Comparison of ENCODE assay signal across 8 mouse cellular contexts in genomic region chr13:54789561-54790397, GRCm38 (mm10). TPM values are rescaled to one million over a fixed set of nuclear protein-coding genes. Genes with fewer than 3 reads are reported as not detected.
DNase-seq lines count a peak whose midpoint lies in the region; ATAC-seq lines count a peak whose summit lies in the region.

No protein-coding gene starts in this region.

- H3K4me1 ChIP-seq in forebrain, embryonic 12.5 days, result peaks cover 22% of the 10 kb centered on the region
- peaks cover 20% of the 10 kb centered on the region for H3K4me1 ChIP-seq in megakaryocyte, embryonic 14.5 days

- H3K4me2 ChIP-seq in forebrain, embryonic 12.5 days, result peak overlapping the region; percentile 96

- peak overlapping the region; percentile 42; the same call in 1 of the 2 replicates for H3K27ac ChIP-seq in forebrain, embryonic 12.5 days

- H3K27me3 ChIP-seq in forebrain, embryonic 12.5 days, result peaks cover 47% of the 10 kb centered on the region
- peaks cover 70% of the 10 kb centered on the region for H3K27me3 ChIP-seq in megakaryocyte, embryonic 14.5 days (replicated peaks)

- no peaks in the 10 kb centered on the region for H3K9me3 ChIP-seq in forebrain, embryonic 12.5 days
- H3K9me3 ChIP-seq in megakaryocyte, embryonic 14.5 days, result peaks cover 14% of the 10 kb centered on the region

- intact Hi-C loops in left cerebral cortex, postnatal 14 days (cut with DNase I), result loop anchor here (10.0 kb wide), 1 partner anchor 525 kb away; no protein-coding TSS in a partner anchor

- H3K36me3 ChIP-seq in forebrain, embryonic 12.5 days (replicated peaks), result no peaks in the 10 kb centered on the region
- H3K36me3 ChIP-seq in megakaryocyte, embryonic 14.5 days (replicated peaks; ENCODE audit: low read length), result no peaks in the 10 kb centered on the region

- DNase-seq in frontal cortex, postnatal 14 days (ENCODE audit: low spot score in 2 of 2), result no peak
- peak; percentile 92 for DNase-seq in brain, adult 2 months (ENCODE audit: low read depth, low spot score)
- peak; percentile 47 for DNase-seq in heart, postnatal 4 days
- DNase-seq in left cerebral cortex, postnatal 14 days (ENCODE audit: low spot score in 2 of 2), result peak; percentile 51 to 72
- DNase-seq in skeletal muscle tissue, adult 2 months (ENCODE audit: low read depth, low spot score), result peak; percentile 28

- ATAC-seq in frontal cortex, adult (ENCODE audit: low TSS enrichment), result peak; percentile 24
- peak; percentile 53 for ATAC-seq in forebrain, embryonic 12.5 days (ENCODE audit: low FRiP score)

- peak overlapping the region; percentile 61 for H3K9ac ChIP-seq in forebrain, embryonic 12.5 days

- WGBS in forebrain, embryonic 12.5 days, result 2% methylated on average over 38 of the region's 38 CpGs

- peak overlapping the region; percentile 58 for H3K4me3 ChIP-seq in forebrain, embryonic 12.5 days (replicated peaks)
- H3K4me3 ChIP-seq in megakaryocyte, embryonic 14.5 days (replicated peaks), result peak overlapping the region; percentile 91

RNA-seq across cellular contexts. Expression of gene Tspan17, which starts 0.6 kb away (rescaled TPM):
- polyA plus RNA-seq in forebrain, embryonic 12.5 days (2016; fragmentation: Nextera tagmentation; extraction: Ambion mirVana), result 12.8 and 14.2 TPM in 2 replicates
- 10 to 100 TPM in 1 of 2 experiments, 1 to 10 TPM in 1; 9.1 to 12.8 TPM for total RNA-seq in heart, postnatal 4 days (2021)
- total RNA-seq in left cerebral cortex, postnatal 14 days (2021), result 10 to 100 TPM; 58.2 to 63.1 TPM
- 4.5 and 8.0 TPM in 2 replicates for polyA plus RNA-seq in megakaryocyte, embryonic 14.5 days (2012; ENCODE audit: insufficient read depth, low replicate concordance)

RNA-seq across cellular contexts. Expression of gene Eif4e1b, which starts 6.0 kb away (rescaled TPM):
- polyA plus RNA-seq in forebrain, embryonic 12.5 days (2016; fragmentation: Nextera tagmentation; extraction: Ambion mirVana), result not detected in 2 replicates
- total RNA-seq in heart, postnatal 4 days (2021), result not detected
- total RNA-seq in left cerebral cortex, postnatal 14 days (2021), result not detected
- polyA plus RNA-seq in megakaryocyte, embryonic 14.5 days (2012; ENCODE audit: insufficient read depth, low replicate concordance), result not detected in 2 replicates

RNA-seq across cellular contexts. Expression of gene Sncb, which starts 23.4 kb away (rescaled TPM):
- 2.7 and 3.6 TPM in 2 replicates for polyA plus RNA-seq in forebrain, embryonic 12.5 days (2016; fragmentation: Nextera tagmentation; extraction: Ambion mirVana)
- total RNA-seq in heart, postnatal 4 days (2021), result not detected
- 100 to 1,000 TPM; 873 to 922 TPM for total RNA-seq in left cerebral cortex, postnatal 14 days (2021)
- 0.62 TPM in 1 of 2 replicates, not detected in the other for polyA plus RNA-seq in megakaryocyte, embryonic 14.5 days (2012; ENCODE audit: insufficient read depth, low replicate concordance)

RNA-seq across cellular contexts. Expression of gene Gprin1, which starts 40.1 kb away (rescaled TPM):
- polyA plus RNA-seq in forebrain, embryonic 12.5 days (2016; fragmentation: Nextera tagmentation; extraction: Ambion mirVana), result 4.3 and 11.3 TPM in 2 replicates
- under 1 TPM; 0.10 to 0.11 TPM for total RNA-seq in heart, postnatal 4 days (2021)
- 100 to 1,000 TPM; 151 to 168 TPM for total RNA-seq in left cerebral cortex, postnatal 14 days (2021)
- not detected in 2 replicates for polyA plus RNA-seq in megakaryocyte, embryonic 14.5 days (2012; ENCODE audit: insufficient read depth, low replicate concordance)

Comparison
In these comparisons a context has a peak if more than half of its experiments do, and no peak if none do; other contexts are left out.
1. DNase-seq: peak in brain, adult 2 months (single experiment), heart, postnatal 4 days (single experiment), left cerebral cortex, postnatal 14 days (2 of 2) and skeletal muscle tissue, adult 2 months (single experiment); none in frontal cortex, postnatal 14 days (0 of 2).
2. RNA of gene Tspan17, which starts 0.6 kb away (total RNA-seq): 58.2 to 63.1 TPM in left cerebral cortex, postnatal 14 days; 9.1 to 12.8 TPM in heart, postnatal 4 days; every median in the first group is over 4 times any median in the second.
3. RNA of gene Sncb, which starts 23.4 kb away (total RNA-seq): 873 to 922 TPM in left cerebral cortex, postnatal 14 days; not detected in heart, postnatal 4 days; every median in the first group is over 100 times any median in the second.